Mouse (Mus musculus) adrenal gland, adult 10 weeks (tissue): ENCODE measurements around the gene Pfkfb1. TPM values are rescaled to one million over a fixed set of nuclear protein-coding genes. Genes with fewer than 3 reads are reported as not detected.

Experiments
- polyA plus RNA-seq: library from polyadenylated mRNA; stranded (reverse); fragments of 350-450 nt; fragmentation: Illumina TruSeq; extraction: RNeasy Lipid Tissue Mini Kit (QIAGEN cat#74804); gene quantifications from one replicate; pipeline ENCODE4 v1.2.3, GENCODE M21; 2014; ENCODE audit warnings: low read depth, low replicate concordance

Gene Pfkfb1
- polyA plus RNA-seq = 10.2 TPM

DNA sequence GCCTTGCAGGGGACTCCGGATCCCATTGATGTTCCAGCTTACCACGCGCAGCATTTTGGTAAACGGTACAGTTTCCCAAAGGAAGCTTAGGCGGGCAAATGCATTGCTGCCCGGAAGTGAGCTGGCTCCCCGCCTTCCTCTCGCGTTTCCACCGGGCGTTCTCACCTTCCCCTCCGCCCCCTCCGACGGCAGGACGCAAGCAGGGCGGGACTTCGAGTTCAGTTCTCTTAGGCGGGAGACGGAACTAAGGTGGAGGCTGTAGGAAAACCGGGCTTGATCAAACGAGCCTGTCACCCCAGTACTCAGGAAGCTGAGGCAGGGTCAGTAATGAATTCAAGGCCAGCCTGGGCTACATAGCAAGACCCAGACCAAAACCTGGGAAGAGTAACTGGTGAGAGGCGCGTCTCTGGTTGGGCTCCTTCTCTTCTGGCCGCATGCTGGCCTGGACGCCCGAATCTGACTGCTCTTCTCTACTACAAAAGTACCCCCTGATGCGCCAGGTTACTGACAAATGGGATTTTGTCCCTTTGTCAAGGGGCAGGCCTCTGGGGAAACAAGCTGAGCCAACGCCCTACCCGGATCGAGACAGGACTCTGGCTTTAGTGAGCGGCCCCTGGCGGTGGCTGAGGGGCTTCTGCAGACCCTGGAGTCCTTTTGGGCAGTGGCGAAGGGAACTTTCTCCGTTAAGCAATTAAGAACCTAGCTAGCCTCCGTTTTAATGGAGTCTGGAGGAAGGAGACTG lies at the start of gene Pfkfb1:
Gene Pfkfb1 (plus strand): TSS at position 207 of the 742 bp plus-strand sequence.

DNA sequence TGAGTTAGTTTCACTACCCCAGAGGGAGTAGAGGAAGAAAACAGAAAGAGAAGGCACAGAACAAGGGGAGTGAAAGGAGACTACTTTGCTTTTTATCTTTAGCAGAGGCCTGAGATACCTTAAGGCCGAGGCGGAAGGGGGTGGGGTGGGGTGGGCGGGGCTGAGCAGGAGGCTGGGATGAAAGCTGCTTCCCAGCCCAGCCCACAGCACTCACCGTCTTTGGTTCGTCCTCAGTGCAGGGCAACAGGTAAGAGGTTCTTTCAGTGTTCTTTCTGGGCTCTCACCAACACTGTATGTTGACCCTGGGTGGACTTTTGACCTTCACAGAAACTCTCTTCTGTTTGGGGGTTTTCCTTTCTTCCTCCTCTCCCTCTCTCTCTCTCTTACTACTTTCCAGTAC lies 40.8 kb upstream of the Pfkfb1 start, which contains the start of gene Alas2:
Gene Alas2 (plus strand): TSS at position 137 of the 400 bp plus-strand sequence.

DNA sequence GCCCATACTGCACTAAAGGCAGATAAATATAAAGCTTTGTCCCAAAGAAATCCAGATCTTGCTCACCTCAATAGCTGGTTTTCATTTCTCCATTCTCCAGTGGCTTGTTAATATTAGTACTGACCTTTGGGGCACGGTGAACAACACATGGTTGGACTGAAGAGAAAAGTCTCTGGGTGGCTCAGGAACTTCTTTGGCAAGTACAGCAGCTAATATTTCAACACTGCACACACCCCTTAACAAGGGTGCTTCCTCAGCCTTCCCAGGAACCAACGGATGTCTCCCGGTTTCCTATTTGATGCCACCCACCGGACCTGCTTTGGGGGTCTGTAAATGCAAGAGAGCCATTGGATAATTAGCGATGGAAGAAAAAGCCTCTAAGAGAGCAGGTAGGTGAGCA lies 1.7 kb downstream of the Pfkfb1 start, which contains the start of gene Apex2:
Gene Apex2 (minus strand): TSS at position 173 of the 400 bp plus-strand sequence.

DNA sequence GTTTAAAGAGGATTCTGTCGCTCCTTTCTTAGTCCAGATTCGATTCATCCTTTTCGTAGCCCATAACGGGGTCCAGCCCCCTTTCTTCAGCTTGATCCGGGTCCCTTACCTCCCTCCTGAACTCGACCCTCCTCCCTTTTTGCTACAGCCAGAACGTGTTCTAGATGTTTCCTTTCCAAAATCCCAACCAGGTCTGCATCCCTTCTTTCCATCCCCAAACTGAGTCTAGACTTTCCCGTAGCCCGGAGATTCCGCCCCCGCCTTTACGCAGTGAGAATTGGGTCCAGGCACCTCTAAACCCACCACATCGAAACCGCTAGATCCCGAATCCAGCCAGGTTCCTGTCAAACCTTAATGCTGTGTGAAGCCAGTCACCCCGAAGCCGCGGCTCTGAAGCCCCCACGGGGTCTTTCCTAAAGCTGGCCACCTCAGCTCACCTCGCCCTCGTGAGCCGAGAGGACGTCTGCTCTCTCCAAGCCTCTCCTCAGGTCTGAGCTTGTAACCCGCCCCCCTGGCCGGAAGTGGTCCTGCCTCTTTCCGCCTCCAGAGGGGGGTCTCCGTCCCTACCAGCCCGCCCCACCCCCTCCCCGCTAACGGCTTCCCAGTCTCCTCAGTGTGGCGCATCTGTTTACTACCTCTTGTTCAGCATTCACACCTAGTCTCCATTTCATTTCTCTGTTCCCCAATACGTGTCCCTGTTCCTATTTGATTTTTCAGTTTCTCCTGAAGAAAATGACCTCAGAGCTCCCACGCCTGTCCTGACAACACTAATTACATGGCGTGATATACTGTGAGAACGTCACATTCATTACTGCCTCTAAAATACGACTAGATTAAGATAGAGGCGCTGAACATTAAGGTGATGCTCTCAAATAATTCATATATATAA lies 69.1 kb downstream of the Pfkfb1 start, which contains the start of gene Tro:
Gene Tro (minus strand): TSS at position 676 of the 889 bp plus-strand sequence.

Other genes starting within 250 kb of the Pfkfb1 start
- 64.6 TPM for gene Tmem29, start 129.1 kb upstream of the Pfkfb1 start, polyA plus RNA-seq
- 3.5 TPM for gene Alas2, start 40.9 kb upstream of the Pfkfb1 start, polyA plus RNA-seq
- 7.2 TPM for gene Apex2, start 1.6 kb downstream of the Pfkfb1 start, polyA plus RNA-seq
- 13.6 TPM for gene Tro, start 69.4 kb downstream of the Pfkfb1 start, polyA plus RNA-seq
- gene Maged2, start 226.1 kb downstream of the Pfkfb1 start, polyA plus RNA-seq = 59.5 TPM